Mouse (Mus musculus): ENCODE measurements at regions not wholly inside any gene's neighbourhood (a gene's known extent, or its start where the extent isn't known, plus 50 kb on each side); places are given as distances from the start of the nearest gene placed in this dataset.

GRCm38 (mm10) chr12:25924526-25924925, 490.5 kb downstream of the Rnf144a start:
- DNase-seq (ENCODE audit: low spot score in 2 of 2), result no peak

- DNase-seq (ENCODE audit: low spot score in 2 of 2), result no peak
Observed at GRCm38 (mm10) chr12:25923772-25924171, 491.3 kb downstream of the Rnf144a start.

GRCm38 (mm10) chr12:25905614-25906013, 509.4 kb downstream of the Rnf144a start:
- DNase-seq (ENCODE audit: low spot score in 2 of 2), result no peak

GRCm38 (mm10) chr12:25896543-25896942, 518.5 kb downstream of the Rnf144a start:
- DNase-seq (ENCODE audit: low spot score in 2 of 2), result no peak

GRCm38 (mm10) chr12:25895691-25896090, 519.4 kb downstream of the Rnf144a start:
- no peak for DNase-seq (ENCODE audit: low spot score in 2 of 2)

GRCm38 (mm10) chr12:25891391-25892167, 523.5 kb downstream of the Rnf144a start:
- no peak for DNase-seq (ENCODE audit: low spot score in 2 of 2)

- no peak for DNase-seq (ENCODE audit: low spot score in 2 of 2)
Observed at GRCm38 (mm10) chr12:25890722-25891121, 524.3 kb downstream of the Rnf144a start.

- DNase-seq (ENCODE audit: low spot score in 2 of 2), result no peak
Observed at GRCm38 (mm10) chr12:25883771-25884171, 531.3 kb downstream of the Rnf144a start.

- no peak for DNase-seq (ENCODE audit: low spot score in 2 of 2)
Observed at GRCm38 (mm10) chr12:25871816-25872215, 543.2 kb downstream of the Rnf144a start.

- no peak for DNase-seq (ENCODE audit: low spot score in 2 of 2)
Observed at GRCm38 (mm10) chr12:25871001-25871461, 544.0 kb downstream of the Rnf144a start.

- no peak for DNase-seq (ENCODE audit: low spot score in 2 of 2)
Observed at GRCm38 (mm10) chr12:25869846-25870245, 545.2 kb downstream of the Rnf144a start.

GRCm38 (mm10) chr12:25865063-25865462, 550.0 kb downstream of the Rnf144a start:
- no peak for DNase-seq (ENCODE audit: low spot score in 2 of 2)

- no peak for DNase-seq (ENCODE audit: low spot score in 2 of 2)
Observed at GRCm38 (mm10) chr12:25864113-25864852, 550.8 kb downstream of the Rnf144a start.

- no peak for DNase-seq (ENCODE audit: low spot score in 2 of 2)
Observed at GRCm38 (mm10) chr12:25861100-25861499, 554.0 kb downstream of the Rnf144a start.

GRCm38 (mm10) chr12:25858397-25858796, 556.7 kb downstream of the Rnf144a start:
- DNase-seq (ENCODE audit: low spot score in 2 of 2), result no peak

- DNase-seq (ENCODE audit: low spot score in 2 of 2), result no peak
Observed at GRCm38 (mm10) chr12:25830057-25830456, 585.0 kb downstream of the Rnf144a start.

- no peak for DNase-seq (ENCODE audit: low spot score in 2 of 2)
Observed at GRCm38 (mm10) chr12:25827961-25828360, 587.1 kb downstream of the Rnf144a start.

- no peak for DNase-seq (ENCODE audit: low spot score in 2 of 2)
Observed at GRCm38 (mm10) chr12:25826928-25827327, 588.1 kb downstream of the Rnf144a start.

GRCm38 (mm10) chr12:25826451-25826850, 588.6 kb downstream of the Rnf144a start:
- DNase-seq (ENCODE audit: low spot score in 2 of 2), result no peak

GRCm38 (mm10) chr12:25816248-25816647, 598.8 kb downstream of the Rnf144a start:
- DNase-seq (ENCODE audit: low spot score in 2 of 2), result no peak

- DNase-seq (ENCODE audit: low spot score in 2 of 2), result no peak
Observed at GRCm38 (mm10) chr12:25795092-25795491, 620.0 kb downstream of the Rnf144a start.

GRCm38 (mm10) chr12:25794571-25794970, 620.5 kb downstream of the Rnf144a start:
- no peak for DNase-seq (ENCODE audit: low spot score in 2 of 2)
